Mouse (Mus musculus): ENCODE measurements around the gene Defb21.

- no peak for TF ChIP-seq CTCF (IDR thresholded peaks at IDR 0.05; ENCODE audit: borderline replicate concordance, control insufficient read depth, extremely low read depth, insufficient read depth, low read length, poor library complexity)
- no peak for TF ChIP-seq POLR2A (IDR thresholded peaks at IDR 0.05; ENCODE audit: control insufficient read depth, extremely low read depth, insufficient read depth, low read length, poor library complexity)
Measured at GRCm38 (mm10) chr2:152622151-152622550, 49.6 kb downstream of the Defb21 start.

Data from thymus, adult 2 months (tissue).